Mouse (Mus musculus) kidney, postnatal 14 days (tissue): ENCODE data around the gene Ptprn2.
A peak's percentile ranks its signal among the peaks of the same experiment; 100 is the strongest.

ENCODE experiments used
- DNase-seq: peaks from one replicate; pipeline ENCODE4 v3.0.0; 2022; ENCODE audit warnings: mixed read lengths

The Ptprn2 gene

GRCm38 (mm10) chr12:116594866-116595610 is 109.5 kb downstream of the Ptprn2 start:
- no peak for DNase-seq

GRCm38 (mm10) chr12:116595727-116596126 is 110.2 kb downstream of the Ptprn2 start:
- no peak for DNase-seq

- no peak for DNase-seq
Measured at GRCm38 (mm10) chr12:116596993-116597392, 111.5 kb downstream of the Ptprn2 start.

- DNase-seq, result no peak
Measured at GRCm38 (mm10) chr12:116597670-116598069, 112.2 kb downstream of the Ptprn2 start.

- no peak for DNase-seq
Measured at GRCm38 (mm10) chr12:116598123-116599005, 112.8 kb downstream of the Ptprn2 start.

- no peak for DNase-seq
Measured at GRCm38 (mm10) chr12:116599537-116599936, 114.0 kb downstream of the Ptprn2 start.

- DNase-seq, result no peak
Measured at GRCm38 (mm10) chr12:116600054-116600453, 114.5 kb downstream of the Ptprn2 start.

GRCm38 (mm10) chr12:116601395-116601794 is 115.9 kb downstream of the Ptprn2 start:
- no peak for DNase-seq

- DNase-seq, result no peak
Measured at GRCm38 (mm10) chr12:116601921-116602320, 116.4 kb downstream of the Ptprn2 start.

GRCm38 (mm10) chr12:116608598-116608997 is 123.1 kb downstream of the Ptprn2 start:
- DNase-seq, result no peak

GRCm38 (mm10) chr12:116619868-116620267 is 134.3 kb downstream of the Ptprn2 start:
- peak; percentile 70 for DNase-seq

- no peak for DNase-seq
Measured at GRCm38 (mm10) chr12:116620299-116620698, 134.8 kb downstream of the Ptprn2 start.

- DNase-seq, result no peak
Measured at GRCm38 (mm10) chr12:116621325-116622040, 136.0 kb downstream of the Ptprn2 start.

- DNase-seq, result no peak
Measured at GRCm38 (mm10) chr12:116622665-116623387, 137.3 kb downstream of the Ptprn2 start.

- DNase-seq, result peak; percentile 43
Measured at GRCm38 (mm10) chr12:116625391-116626281, 140.1 kb downstream of the Ptprn2 start.

- DNase-seq, result no peak
Measured at GRCm38 (mm10) chr12:116628992-116629391, 143.5 kb downstream of the Ptprn2 start.

GRCm38 (mm10) chr12:116637498-116637897 is 152.0 kb downstream of the Ptprn2 start:
- no peak for DNase-seq

GRCm38 (mm10) chr12:116640871-116641270 is 155.4 kb downstream of the Ptprn2 start:
- no peak for DNase-seq

GRCm38 (mm10) chr12:116641339-116642190 is 156.0 kb downstream of the Ptprn2 start:
- DNase-seq, result no peak

- no peak for DNase-seq
Measured at GRCm38 (mm10) chr12:116642191-116642549, 156.7 kb downstream of the Ptprn2 start.

- DNase-seq, result no peak
Measured at GRCm38 (mm10) chr12:116646771-116647170, 161.3 kb downstream of the Ptprn2 start.
